Mouse (Mus musculus): Measurements from ENCODE around the gene Col6a3. TPM values are rescaled to one million over a fixed set of nuclear protein-coding genes. Genes with fewer than 3 reads are reported as not detected.

Col6a3 gene
- polyA plus RNA-seq, 1 experiment from 2014 or later, result 3.2 TPM

GRCm38 (mm10) chr1:90789506-90789905 lies 54.3 kb downstream of the Col6a3 start:
- Histone ChIP-seq H3K9me3 (no peaks in the 10 kb centered on the region), H3K4me1 (no peaks in the 10 kb centered on the region), H3K9ac (replicated peaks) (no peak overlapping the region), H3K36me3 (no peaks in the 10 kb centered on the region), H3K27ac (replicated peaks) (no peak overlapping the region), H3K4me3 (no peak overlapping the region), H3K4me2 (replicated peaks) (no peak overlapping the region), H3K27me3 (no peaks in the 10 kb centered on the region)
- no peak for ATAC-seq (replicated peaks)
- 90% methylated on average over 6 of the region's 6 CpGs for WGBS

GRCm38 (mm10) chr1:90780446-90780845 lies 63.3 kb downstream of the Col6a3 start:
- Histone ChIP-seq H3K4me1 (no peaks in the 10 kb centered on the region), H3K4me2 (replicated peaks) (no peak overlapping the region), H3K4me3 (no peak overlapping the region), H3K27ac (replicated peaks) (no peak overlapping the region), H3K36me3 (no peaks in the 10 kb centered on the region), H3K9me3 (no peaks in the 10 kb centered on the region), H3K9ac (replicated peaks) (no peak overlapping the region), H3K27me3 (no peaks in the 10 kb centered on the region)
- 97% methylated on average over 1 of the region's 1 CpGs for WGBS
- no peak for ATAC-seq (replicated peaks)

- Histone ChIP-seq H3K9me3 (no peaks in the 10 kb centered on the region), H3K27ac (replicated peaks) (no peak overlapping the region), H3K4me1 (no peaks in the 10 kb centered on the region), H3K36me3 (no peaks in the 10 kb centered on the region), H3K27me3 (no peaks in the 10 kb centered on the region), H3K4me3 (no peak overlapping the region), H3K9ac (replicated peaks) (no peak overlapping the region), H3K4me2 (replicated peaks) (no peak overlapping the region)
- no peak for ATAC-seq (replicated peaks)
- 88% methylated on average over 7 of the region's 7 CpGs for WGBS
These were observed 64.7 kb downstream of the Col6a3 start for GRCm38 (mm10) chr1:90779072-90779471.

GRCm38 (mm10) chr1:90775477-90776241 lies 68.1 kb downstream of the Col6a3 start:
- H3K9me3 ChIP-seq, result no peaks in the 10 kb centered on the region
- peak; percentile 70 for ATAC-seq (replicated peaks)
- 12% methylated on average over 10 of the region's 10 CpGs for WGBS
- H3K9ac ChIP-seq (replicated peaks), result no peak overlapping the region
- H3K36me3 ChIP-seq, result no peaks in the 10 kb centered on the region
- H3K4me2 ChIP-seq (replicated peaks), result no peak overlapping the region
- no peak overlapping the region for H3K4me3 ChIP-seq
- no peaks in the 10 kb centered on the region for H3K4me1 ChIP-seq
- no peaks in the 10 kb centered on the region for H3K27me3 ChIP-seq
- H3K27ac ChIP-seq (replicated peaks), result no peak overlapping the region

GRCm38 (mm10) chr1:90771172-90771571 lies 72.6 kb downstream of the Col6a3 start:
- no peaks in the 10 kb centered on the region for H3K4me1 ChIP-seq
- no peak for ATAC-seq (replicated peaks)
- no peaks in the 10 kb centered on the region for H3K36me3 ChIP-seq
- H3K9me3 ChIP-seq, result no peaks in the 10 kb centered on the region
- no peak overlapping the region for H3K27ac ChIP-seq (replicated peaks)
- H3K27me3 ChIP-seq, result no peaks in the 10 kb centered on the region
- H3K4me3 ChIP-seq, result no peak overlapping the region
- no peak overlapping the region for H3K4me2 ChIP-seq (replicated peaks)
- WGBS, result 56% methylated on average over 4 of the region's 4 CpGs
- no peak overlapping the region for H3K9ac ChIP-seq (replicated peaks)

GRCm38 (mm10) chr1:90770027-90770426 lies 73.7 kb downstream of the Col6a3 start:
- H3K27ac ChIP-seq (replicated peaks), result no peak overlapping the region
- no peak overlapping the region for H3K4me2 ChIP-seq (replicated peaks)
- H3K4me3 ChIP-seq, result no peak overlapping the region
- no peaks in the 10 kb centered on the region for H3K36me3 ChIP-seq
- no peak for ATAC-seq (replicated peaks)
- no peaks in the 10 kb centered on the region for H3K27me3 ChIP-seq
- no peak overlapping the region for H3K9ac ChIP-seq (replicated peaks)
- no peaks in the 10 kb centered on the region for H3K9me3 ChIP-seq
- H3K4me1 ChIP-seq, result no peaks in the 10 kb centered on the region
- 83% methylated on average over 7 of the region's 7 CpGs for WGBS

- Histone ChIP-seq H3K9ac (replicated peaks) (no peak overlapping the region), H3K4me2 (replicated peaks) (no peak overlapping the region), H3K9me3 (no peaks in the 10 kb centered on the region), H3K4me3 (no peak overlapping the region), H3K27me3 (no peaks in the 10 kb centered on the region), H3K27ac (replicated peaks) (no peak overlapping the region), H3K4me1 (no peaks in the 10 kb centered on the region), H3K36me3 (no peaks in the 10 kb centered on the region)
- ATAC-seq (replicated peaks), result no peak
- WGBS, result 50% methylated on average over 7 of the region's 7 CpGs
These were observed 74.5 kb downstream of the Col6a3 start for GRCm38 (mm10) chr1:90769301-90769700.

- Histone ChIP-seq H3K9ac (replicated peaks) (no peak overlapping the region), H3K9me3 (no peaks in the 10 kb centered on the region), H3K4me3 (no peak overlapping the region), H3K36me3 (no peaks in the 10 kb centered on the region), H3K4me1 (peaks cover 10% of the 10 kb centered on the region), H3K27me3 (no peaks in the 10 kb centered on the region), H3K4me2 (replicated peaks) (no peak overlapping the region), H3K27ac (replicated peaks) (no peak overlapping the region)
- 90% methylated on average over 4 of the region's 4 CpGs for WGBS
- no peak for ATAC-seq (replicated peaks)
These were observed 85.6 kb downstream of the Col6a3 start for GRCm38 (mm10) chr1:90758091-90758673.

GRCm38 (mm10) chr1:90753869-90754563 lies 89.8 kb downstream of the Col6a3 start:
- no peak for ATAC-seq (replicated peaks)
- Histone ChIP-seq H3K9me3 (no peaks in the 10 kb centered on the region), H3K27me3 (no peaks in the 10 kb centered on the region), H3K36me3 (no peaks in the 10 kb centered on the region), H3K27ac (replicated peaks) (peak overlapping the region; percentile 25), H3K9ac (replicated peaks) (no peak overlapping the region), H3K4me2 (replicated peaks) (no peak overlapping the region), H3K4me3 (no peak overlapping the region), H3K4me1 (peaks cover 10% of the 10 kb centered on the region)
- 50% methylated on average over 17 of the region's 17 CpGs for WGBS

GRCm38 (mm10) chr1:90751221-90751620 lies 92.5 kb downstream of the Col6a3 start:
- Histone ChIP-seq H3K4me1 (peaks cover 12% of the 10 kb centered on the region), H3K4me3 (no peak overlapping the region), H3K27me3 (no peaks in the 10 kb centered on the region), H3K36me3 (no peaks in the 10 kb centered on the region), H3K27ac (replicated peaks) (no peak overlapping the region), H3K9ac (replicated peaks) (no peak overlapping the region), H3K4me2 (replicated peaks) (no peak overlapping the region), H3K9me3 (no peaks in the 10 kb centered on the region)
- no peak for ATAC-seq (replicated peaks)
- 86% methylated on average over 4 of the region's 4 CpGs for WGBS

GRCm38 (mm10) chr1:90750169-90750568 lies 93.6 kb downstream of the Col6a3 start:
- Histone ChIP-seq H3K27ac (replicated peaks) (no peak overlapping the region), H3K4me2 (replicated peaks) (no peak overlapping the region), H3K9ac (replicated peaks) (no peak overlapping the region), H3K4me3 (no peak overlapping the region), H3K4me1 (peaks cover 15% of the 10 kb centered on the region), H3K36me3 (no peaks in the 10 kb centered on the region), H3K27me3 (no peaks in the 10 kb centered on the region), H3K9me3 (no peaks in the 10 kb centered on the region)
- WGBS, result 76% methylated on average over 8 of the region's 8 CpGs
- ATAC-seq (replicated peaks), result no peak

- Histone ChIP-seq H3K4me1 (peaks cover 17% of the 10 kb centered on the region), H3K4me3 (no peak overlapping the region), H3K27me3 (no peaks in the 10 kb centered on the region), H3K36me3 (no peaks in the 10 kb centered on the region), H3K9me3 (no peaks in the 10 kb centered on the region), H3K9ac (replicated peaks) (no peak overlapping the region), H3K4me2 (replicated peaks) (no peak overlapping the region), H3K27ac (replicated peaks) (no peak overlapping the region)
- no peak for ATAC-seq (replicated peaks)
- whole genome bisulfite sequencing, result 64% methylated on average over 4 of the region's 4 CpGs
These were observed 95.2 kb downstream of the Col6a3 start for GRCm38 (mm10) chr1:90748544-90748943.

Measured in forebrain, embryonic 15.5 days (tissue).